Comparison of ENCODE assay signal across 8 mouse cellular contexts in genomic region chr9:66876577-66876976, GRCm38 (mm10). TPM values are rescaled to one million over a fixed set of nuclear protein-coding genes. Genes with fewer than 3 reads are reported as not detected.
DNase-seq lines count a peak whose midpoint lies in the region.

No protein-coding gene starts in this region.

- peak; percentile 46 for DNase-seq in adrenal gland, adult 2 months
- DNase-seq in adrenal gland, postnatal 25 days = no peak
- DNase-seq in urinary bladder, postnatal 14 days (ENCODE audit: low spot score) = peak; percentile 48
- DNase-seq in urinary bladder, postnatal 10 days (ENCODE audit: low spot score) = no peak
- DNase-seq in kidney, postnatal 14 days = peak; percentile 64
- no peak for DNase-seq in cerebellum, postnatal 10 days
- no peak for DNase-seq in cerebellum, postnatal 25 days
- no peak for DNase-seq in embryo, embryonic 11 days

RNA-seq across cellular contexts. Expression of gene Aph1c, which starts 42.1 kb away (rescaled TPM):
- 1 to 10 TPM; 4.2 to 4.3 TPM for total RNA-seq in adrenal gland, adult 2 months (2021)
- polyA plus RNA-seq in adrenal gland, adult 2 months (2012; rRNA removed) = 1.4 and 1.6 TPM in 2 replicates
- total RNA-seq in adrenal gland, postnatal 25 days (2021) = 5.7 and 13.6 TPM in 2 replicates

RNA-seq across cellular contexts. Expression of gene Rab8b, which starts 42.9 kb away (rescaled TPM):
- 10 to 100 TPM; 14.6 to 19.4 TPM for total RNA-seq in adrenal gland, adult 2 months (2021)
- 3.2 and 3.9 TPM in 2 replicates for polyA plus RNA-seq in adrenal gland, adult 2 months (2012; rRNA removed)
- total RNA-seq in adrenal gland, postnatal 25 days (2021) = 14.5 and 17.2 TPM in 2 replicates

Comparison
In these comparisons a context has a peak if more than half of its experiments do, and no peak if none do; other contexts are left out.
1. DNase-seq: peak in adrenal gland, adult 2 months (single experiment), urinary bladder, postnatal 14 days (single experiment) and kidney, postnatal 14 days (single experiment); none in adrenal gland, postnatal 25 days (single experiment), urinary bladder, postnatal 10 days (single experiment), cerebellum, postnatal 10 days (0 of 2), cerebellum, postnatal 25 days (0 of 2) and embryo, embryonic 11 days (single experiment).